Comparison of ENCODE assay signal across 15 mouse cellular contexts in the genomic region with DNA sequence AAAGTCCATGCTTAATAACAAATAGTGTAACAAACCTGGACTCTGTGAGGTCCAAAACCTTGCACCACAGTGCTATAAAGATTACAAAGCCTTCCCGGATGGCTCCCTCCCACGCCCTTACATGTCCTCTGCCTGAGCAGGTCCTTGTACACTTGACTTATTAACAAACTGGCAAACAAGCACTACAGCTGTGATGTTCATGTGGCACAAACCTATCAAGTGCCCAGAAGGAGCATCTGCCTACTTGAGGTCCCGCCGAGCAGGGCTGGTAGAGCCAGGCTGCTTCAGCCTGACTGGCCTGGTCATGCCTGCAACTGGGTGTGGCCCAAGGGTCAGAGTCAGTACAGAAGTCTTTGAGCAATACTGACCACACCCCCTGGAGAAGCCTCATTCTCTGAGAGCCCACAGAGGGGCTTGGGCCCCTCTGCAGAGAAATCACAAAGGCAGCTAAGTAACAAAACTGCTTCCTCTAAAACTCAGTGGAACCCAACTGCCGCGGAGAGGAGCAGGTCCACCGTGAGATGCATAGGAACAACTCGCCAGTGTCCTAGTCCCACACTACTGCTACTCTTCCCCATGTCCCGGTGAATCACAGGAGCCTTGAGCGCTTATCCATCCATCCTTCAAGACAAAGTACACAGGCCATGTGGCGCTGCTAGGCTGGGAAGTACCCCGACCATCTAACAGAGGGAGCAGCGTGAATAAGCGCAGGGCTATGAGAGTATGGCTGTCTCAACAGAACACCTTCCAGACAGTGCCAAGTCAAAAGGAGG. TPM values are rescaled to one million over a fixed set of nuclear protein-coding genes. Genes with fewer than 3 reads are reported as not detected.
A peak's percentile ranks its signal among the peaks of the same experiment; 100 is the strongest.
DNase-seq lines count a peak whose midpoint lies in the region; ATAC-seq and TF ChIP-seq lines count a peak whose summit lies in the region.
"Had no signal": no experiment of that assay in that cellular context is flagged by ENCODE, and none has a peak within 500 bp of the region (broad histone marks: within the 10 kb centered on the region; RNA-seq: fewer than 3 reads in every experiment).

No protein-coding gene starts in this region.

- no peak for TF ChIP-seq CTCF in bone marrow, adult 2 months (IDR thresholded peaks at IDR 0.05; ENCODE audit: control insufficient read depth, insufficient read depth, low read length)

- DNase-seq in embryonic facial prominence, embryonic 10.5 days (ENCODE audit: low spot score), result no peak
- DNase-seq in Muller cell, postnatal 12 days (ENCODE audit: inconsistent ontology term), result no peak
- DNase-seq: adrenal gland, postnatal 14 days; heart, postnatal 4 days; kidney, adult 11 months; lung, postnatal 4 days; right cerebral cortex, adult 18-20 months had no signal

- no peak overlapping the region for H3K9ac ChIP-seq in embryonic facial prominence, embryonic 15.5 days
- H3K9ac ChIP-seq in liver, embryonic 15.5 days, result no peak overlapping the region
- H3K9ac ChIP-seq in liver, embryonic 12.5 days, result no peak overlapping the region
- no peak overlapping the region for H3K9ac ChIP-seq in kidney, embryonic 14.5 days (ENCODE audit: low read depth, low read length)

- peaks cover 49% of the 10 kb centered on the region for H3K4me1 ChIP-seq in embryonic facial prominence, embryonic 15.5 days
- H3K4me1 ChIP-seq in embryonic facial prominence, embryonic 10.5 days, result peaks cover 60% of the 10 kb centered on the region
- peaks cover 54% of the 10 kb centered on the region for H3K4me1 ChIP-seq in liver, embryonic 15.5 days (replicated peaks)
- H3K4me1 ChIP-seq in liver, embryonic 12.5 days, result peaks cover 61% of the 10 kb centered on the region
- peaks cover 6% of the 10 kb centered on the region for H3K4me1 ChIP-seq in bone marrow, adult 2 months (ENCODE audit: control insufficient read depth, insufficient read depth, low read length)
- H3K4me1 ChIP-seq in kidney, embryonic 14.5 days (ENCODE audit: control insufficient read depth, insufficient read depth, low read length), result peaks cover 12% of the 10 kb centered on the region

- no peaks in the 10 kb centered on the region for H3K9me3 ChIP-seq in embryonic facial prominence, embryonic 15.5 days (replicated peaks)
- no peaks in the 10 kb centered on the region for H3K9me3 ChIP-seq in embryonic facial prominence, embryonic 10.5 days
- no peaks in the 10 kb centered on the region for H3K9me3 ChIP-seq in liver, embryonic 15.5 days (replicated peaks)
- no peaks in the 10 kb centered on the region for H3K9me3 ChIP-seq in liver, embryonic 12.5 days (replicated peaks)
- H3K9me3 ChIP-seq in kidney, embryonic 14.5 days (ENCODE audit: control insufficient read depth, low read length), result no peaks in the 10 kb centered on the region
- H3K9me3 ChIP-seq: G1E had no signal

- 81% methylated on average over 14 of the region's 14 CpGs for WGBS in embryonic facial prominence, embryonic 15.5 days
- WGBS in embryonic facial prominence, embryonic 10.5 days, result 90% methylated on average over 14 of the region's 14 CpGs
- 76% methylated on average over 14 of the region's 14 CpGs for whole genome bisulfite sequencing in liver, embryonic 15.5 days (ENCODE audit: insufficient replicate concordance)
- WGBS in liver, embryonic 12.5 days (ENCODE audit: insufficient replicate concordance), result 74% methylated on average over 14 of the region's 14 CpGs
- WGBS in bone marrow, adult 2 months, result 87% methylated on average over 14 of the region's 14 CpGs
- 86% methylated on average over 14 of the region's 14 CpGs for WGBS in kidney, embryonic 14.5 days

- no peaks in the 10 kb centered on the region for H3K36me3 ChIP-seq in embryonic facial prominence, embryonic 15.5 days
- H3K36me3 ChIP-seq in embryonic facial prominence, embryonic 10.5 days (replicated peaks), result peaks cover 11% of the 10 kb centered on the region; the same call in 1 of the 2 replicates
- H3K36me3 ChIP-seq in liver, embryonic 15.5 days (replicated peaks), result no peaks in the 10 kb centered on the region
- no peaks in the 10 kb centered on the region for H3K36me3 ChIP-seq in liver, embryonic 12.5 days
- no peaks in the 10 kb centered on the region for H3K36me3 ChIP-seq in kidney, embryonic 14.5 days (ENCODE audit: control insufficient read depth, insufficient read depth, low read length)

- no peak overlapping the region for H3K4me3 ChIP-seq in embryonic facial prominence, embryonic 15.5 days (replicated peaks)
- H3K4me3 ChIP-seq in embryonic facial prominence, embryonic 10.5 days, result no peak overlapping the region
- H3K4me3 ChIP-seq in liver, embryonic 15.5 days (replicated peaks), result no peak overlapping the region
- H3K4me3 ChIP-seq in liver, embryonic 12.5 days, result no peak overlapping the region
- H3K4me3 ChIP-seq in bone marrow, adult 2 months (replicated peaks; ENCODE audit: control insufficient read depth, low read depth, low read length), result no peak overlapping the region
- H3K4me3 ChIP-seq in kidney, embryonic 14.5 days (ENCODE audit: low read length), result no peak overlapping the region
- H3K4me3 ChIP-seq: erythroblast, embryonic 14.5 days had no signal

- 0 out of 2 replicates have a peak overlapping the region, but pooled peaks have one; percentile 8 for H3K27ac ChIP-seq in embryonic facial prominence, embryonic 15.5 days (replicated peaks)
- no peak overlapping the region for H3K27ac ChIP-seq in embryonic facial prominence, embryonic 10.5 days (replicated peaks)
- H3K27ac ChIP-seq in liver, embryonic 15.5 days (replicated peaks), result no peak overlapping the region; the same call in 1 of the 2 replicates
- no peak overlapping the region for H3K27ac ChIP-seq in liver, embryonic 12.5 days
- peak overlapping the region; percentile 8; the same call in 1 of the 2 replicates for H3K27ac ChIP-seq in bone marrow, adult 2 months (ENCODE audit: control insufficient read depth, insufficient read depth, low read depth, low read length, poor library complexity)
- no peak overlapping the region for H3K27ac ChIP-seq in kidney, embryonic 14.5 days (ENCODE audit: low read depth, low read length)

- H3K4me2 ChIP-seq in embryonic facial prominence, embryonic 15.5 days (replicated peaks), result no peak overlapping the region
- no peak overlapping the region for H3K4me2 ChIP-seq in liver, embryonic 15.5 days
- no peak overlapping the region for H3K4me2 ChIP-seq in liver, embryonic 12.5 days
- H3K4me2 ChIP-seq in kidney, embryonic 14.5 days (replicated peaks; ENCODE audit: low read depth, low read length), result no peak overlapping the region

- no peak for TF ChIP-seq POLR2A in bone marrow, adult 2 months (IDR thresholded peaks at IDR 0.05; ENCODE audit: borderline replicate concordance, control insufficient read depth, low read depth, low read length)

- ATAC-seq in embryonic facial prominence, embryonic 15.5 days (ENCODE audit: insufficient number of reproducible peaks, low FRiP score, low TSS enrichment, low read depth), result no peak
- ATAC-seq in liver, embryonic 15.5 days (ENCODE audit: insufficient read depth), result 0 out of 2 replicates have a peak, but pooled peaks have one; percentile 7
- ATAC-seq in liver, embryonic 12.5 days, result no peak
- ATAC-seq in megakaryocyte, adult 5-6 weeks (ENCODE audit: poor library complexity, severe bottlenecking), result peak; percentile 72
- no peak for ATAC-seq in kidney, embryonic 14.5 days (ENCODE audit: low FRiP score, low TSS enrichment)

- no peaks in the 10 kb centered on the region for H3K27me3 ChIP-seq in embryonic facial prominence, embryonic 15.5 days
- H3K27me3 ChIP-seq in embryonic facial prominence, embryonic 10.5 days (replicated peaks; ENCODE audit: low read depth, poor library complexity, severe bottlenecking), result no peaks in the 10 kb centered on the region
- no peaks in the 10 kb centered on the region for H3K27me3 ChIP-seq in liver, embryonic 15.5 days
- no peaks in the 10 kb centered on the region for H3K27me3 ChIP-seq in liver, embryonic 12.5 days (replicated peaks)
- no peaks in the 10 kb centered on the region for H3K27me3 ChIP-seq in kidney, embryonic 14.5 days (ENCODE audit: control insufficient read depth, insufficient read depth, low read length)

RNA-seq across cellular contexts. Expression of gene Fam53b, which starts 23.1 kb away (rescaled TPM):
- 21.6 and 22.5 TPM in 2 replicates for polyA plus RNA-seq in embryonic facial prominence, embryonic 15.5 days (2015; fragmentation: Nextera tagmentation; extraction: Ambion mirVana)
- polyA plus RNA-seq in embryonic facial prominence, embryonic 10.5 days (2016; fragmentation: Nextera tagmentation; extraction: Ambion mirVana), result 29.4 and 29.9 TPM in 2 replicates
- polyA plus RNA-seq in liver, embryonic 15.5 days (2015; fragmentation: Nextera tagmentation; extraction: Ambion mirVana), result 25.5 and 28.0 TPM in 2 replicates
- polyA plus RNA-seq in liver, embryonic 12.5 days (2016; fragmentation: Nextera tagmentation; extraction: Ambion mirVana), result 27.2 and 28.8 TPM in 2 replicates
- polyA plus RNA-seq in bone marrow, adult 2 months (2011; ENCODE audit: insufficient read depth, insufficient read length, low replicate concordance, missing spikeins), result 43.2 and 51.4 TPM in 2 replicates
- 21.7 and 26.3 TPM in 2 replicates for total RNA-seq in megakaryocyte, adult 5-6 weeks (2015)
- total RNA-seq in megakaryocyte, adult 5-6 weeks (2017), result 11.3 and 18.9 TPM in 2 replicates
- polyA plus RNA-seq in kidney, embryonic 14.5 days (2014; fragmentation: Nextera tagmentation; extraction: Ambion mirVana), result 17.0 and 22.1 TPM in 2 replicates

Comparison
In these comparisons a context has a peak if more than half of its experiments do, and no peak if none do; other contexts are left out.
1. ATAC-seq: peak in liver, embryonic 15.5 days (single experiment) and megakaryocyte, adult 5-6 weeks (single experiment); none in embryonic facial prominence, embryonic 15.5 days (single experiment), liver, embryonic 12.5 days (single experiment) and kidney, embryonic 14.5 days (single experiment).
2. H3K27ac ChIP-seq: peak in embryonic facial prominence, embryonic 15.5 days (single experiment) and bone marrow, adult 2 months (single experiment); none in embryonic facial prominence, embryonic 10.5 days (single experiment), liver, embryonic 15.5 days (single experiment), liver, embryonic 12.5 days (single experiment) and kidney, embryonic 14.5 days (single experiment).